Mouse (Mus musculus) forebrain, embryonic 14.5 days (tissue): ENCODE results near the gene Entpd8. TPM values are rescaled to one million over a fixed set of nuclear protein-coding genes. Genes with fewer than 3 reads are reported as not detected.

Source experiments
- ATAC-seq: fragments of 200-750 bp; cut with Nextera tagmentation; 2 replicates; pipeline ENCODE4 v1.8.0; 2017; ENCODE audit warnings: mild to moderate bottlenecking, moderate library complexity
- DNase-seq: peaks from one replicate; pipeline ENCODE4 v3.0.0-alpha.2; 2015; ENCODE audit warnings: low spot score
- H3K27ac ChIP-seq: fragments of 300-500 bp; sonication (generic); 2 replicates; pipeline ENCODE4 v1.5.1; 2014; ENCODE audit warnings: low read depth, mild to moderate bottlenecking, control low read depth, low read length, moderate library complexity
- H3K27me3 ChIP-seq: fragments of 300-500 bp; sonication (generic); replicated peaks from 2 replicates; pipeline ENCODE4 v1.6.1; 2014; ENCODE audit warnings: low read length, control low read depth, mixed read lengths; ENCODE audit not compliant: control insufficient read depth, insufficient read depth
- H3K36me3 ChIP-seq: fragments of 300-500 bp; sonication (generic); 2 replicates; pipeline ENCODE4 v1.6.1; 2014; ENCODE audit warnings: low read length, control low read depth; ENCODE audit not compliant: control insufficient read depth, insufficient read depth
- H3K4me1 ChIP-seq: fragments of 300-500 bp; sonication (generic); 2 replicates; pipeline ENCODE4 v1.6.1; 2014; ENCODE audit warnings: antibody characterized with exemption, low read length, control low read depth; ENCODE audit not compliant: control insufficient read depth, insufficient read depth
- H3K4me2 ChIP-seq: fragments of 300-500 bp; sonication (generic); 2 replicates; pipeline ENCODE4 v1.6.1; 2014; ENCODE audit warnings: mild to moderate bottlenecking, control low read depth, low read length
- H3K4me3 ChIP-seq: fragments of 300-500 bp; sonication (generic); 2 replicates; pipeline ENCODE4 v1.5.1; 2014; ENCODE audit warnings: low read depth, low read length, control low read depth
- H3K9ac ChIP-seq: fragments of 300-500 bp; sonication (generic); 2 replicates; pipeline ENCODE4 v1.6.1; 2014; ENCODE audit warnings: mild to moderate bottlenecking, low read length, control low read depth, moderate library complexity
- H3K9me3 ChIP-seq: fragments of 300-500 bp; sonication (generic); replicated peaks from 2 replicates; pipeline ENCODE4 v1.6.1; 2016; ENCODE audit warnings: low read length, control low read depth, mixed read lengths; ENCODE audit not compliant: control insufficient read depth
- WGBS: fragments of 180-500 bp; shearing (Covaris S2); extraction: QIAGEN DNeasy Blood & Tissue Kit; methylation state at CpG from one replicate; pipeline ENCODE4 v1.1.7; 2014; 5-methylcytosine and 5-hydroxymethylcytosine counted together
- polyA plus RNA-seq: library from polyadenylated mRNA; unstranded; fragments of >200 nt; fragmentation: Nextera tagmentation; extraction: Ambion mirVana; gene quantifications from 2 replicates; pipeline ENCODE4 v1.2.1, GENCODE M21; 2014

Entpd8 gene
- not detected in 2 replicates for polyA plus RNA-seq

DNA sequence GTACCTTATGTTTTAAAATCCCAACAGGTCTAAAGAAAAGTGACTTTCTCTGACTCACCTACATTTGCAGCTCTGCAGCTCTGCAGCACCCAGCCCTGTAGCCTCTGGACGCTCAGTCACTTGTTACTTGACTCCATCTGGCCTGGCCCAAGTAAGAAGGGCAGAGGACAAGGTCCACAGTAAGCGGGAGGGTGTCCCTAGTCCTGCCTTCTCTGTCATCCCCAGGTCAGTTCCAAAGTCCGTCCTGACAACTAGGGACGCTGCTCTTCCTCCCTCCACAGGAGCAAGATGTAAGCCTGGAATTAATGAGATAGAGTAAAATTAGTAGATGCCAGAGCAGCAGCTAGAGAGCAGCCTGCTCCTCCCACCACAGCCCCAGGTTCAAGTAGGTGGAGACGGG is at the start of gene Entpd8:
TSS of gene Entpd8 (plus strand) at position 229 of the 400 bp plus-strand sequence.
- Histone ChIP-seq H3K4me1 (no peaks in the 10 kb centered on the region), H3K4me2 (no peak within 1 kb of the TSS), H3K9ac (no peak within 1 kb of the TSS), H3K9me3 (no peaks in the 10 kb centered on the region), H3K27me3 (no peaks in the 10 kb centered on the region), H3K36me3 (no peaks in the 10 kb centered on the region), H3K4me3 (no peak within 1 kb of the TSS), H3K27ac (no peak within 1 kb of the TSS)
- ATAC-seq (no peak), DNase-seq (no peak)
- WGBS: 67% methylated on average over 5 of the region's 5 CpGs

DNA sequence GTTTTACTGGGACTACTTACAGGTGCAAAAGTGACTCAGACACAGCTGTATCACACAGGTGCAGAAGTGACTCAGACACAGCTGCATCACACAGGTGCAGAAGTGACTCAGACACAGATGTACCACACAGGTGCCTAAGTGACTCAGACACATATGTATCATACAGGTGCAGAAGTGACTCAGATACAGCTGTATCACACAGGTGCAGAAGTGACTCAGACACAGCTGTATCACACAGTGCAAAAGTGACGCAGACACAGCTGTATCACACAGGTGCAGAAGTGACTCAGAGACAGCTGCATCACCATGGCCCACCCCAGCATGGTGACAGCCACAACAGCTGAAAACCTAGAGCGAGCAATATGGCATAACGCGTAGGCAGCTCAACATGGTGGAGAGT is 45.1 kb upstream of the Entpd8 start:
- Histone ChIP-seq H3K9me3 (no peaks in the 10 kb centered on the region), H3K9ac (no peak overlapping the region), H3K36me3 (no peaks in the 10 kb centered on the region), H3K4me2 (no peak overlapping the region), H3K4me3 (no peak overlapping the region), H3K4me1 (no peaks in the 10 kb centered on the region), H3K27ac (no peak overlapping the region), H3K27me3 (no peaks in the 10 kb centered on the region)
- ATAC-seq (no peak), DNase-seq (no peak)
- WGBS: 96% methylated on average over 4 of the region's 4 CpGs

DNA sequence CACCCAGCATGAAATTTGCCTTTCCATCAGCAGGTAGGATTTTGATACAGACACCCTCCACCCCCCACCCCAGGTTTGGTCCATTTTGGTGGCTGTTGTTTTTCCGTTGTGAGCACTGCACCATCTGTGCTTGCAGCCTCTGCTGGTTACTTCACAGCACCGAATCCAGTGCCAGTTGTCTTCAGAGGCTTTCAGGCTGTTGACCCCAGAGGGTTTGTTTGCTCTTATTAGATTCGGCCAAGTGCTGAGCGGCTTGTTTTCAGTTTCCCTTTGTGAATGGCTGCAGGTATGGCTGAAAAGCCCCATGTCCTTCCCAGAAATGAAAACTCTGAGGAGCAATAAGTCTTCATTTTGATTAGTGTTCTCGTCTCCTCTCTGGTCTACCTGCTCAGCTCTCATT is 40.0 kb upstream of the Entpd8 start:
- WGBS: 86% methylated on average over 5 of the region's 5 CpGs
- no peaks in the 10 kb centered on the region for H3K36me3 ChIP-seq
- no peaks in the 10 kb centered on the region for H3K9me3 ChIP-seq
- ATAC-seq (no peak), DNase-seq (no peak)
- H3K27me3 ChIP-seq: no peaks in the 10 kb centered on the region
- H3K27ac ChIP-seq: no peak overlapping the region
- H3K4me2 ChIP-seq: no peak overlapping the region
- no peak overlapping the region for H3K4me3 ChIP-seq
- no peaks in the 10 kb centered on the region for H3K4me1 ChIP-seq
- no peak overlapping the region for H3K9ac ChIP-seq

DNA sequence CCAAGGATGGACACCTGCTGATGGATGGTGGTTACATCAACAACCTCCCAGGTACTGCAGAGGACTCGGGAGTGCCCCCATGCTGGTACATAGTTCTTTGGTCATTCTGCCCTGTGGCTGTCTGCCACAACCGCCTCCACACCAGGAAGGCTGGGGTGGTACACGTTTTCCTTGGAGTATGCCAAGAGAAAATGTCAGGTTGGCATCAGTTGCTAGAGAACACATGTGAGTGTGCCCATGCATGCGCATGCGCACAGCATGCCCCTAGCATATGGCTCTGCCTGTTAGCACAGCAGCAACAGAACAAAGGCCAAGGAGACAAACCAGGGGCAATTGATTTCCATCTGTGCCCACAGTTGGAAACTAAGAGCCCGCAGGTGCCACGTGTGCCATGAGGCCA is 29.2 kb upstream of the Entpd8 start:
- H3K27me3 ChIP-seq: no peaks in the 10 kb centered on the region
- 0 out of 2 replicates have a peak, but pooled peaks cover 3% of the 10 kb centered on the region for H3K36me3 ChIP-seq
- ATAC-seq (no peak), DNase-seq (peak; percentile 46)
- WGBS: 83% methylated on average over 7 of the region's 7 CpGs
- H3K4me1 ChIP-seq: peaks cover 11% of the 10 kb centered on the region
- H3K4me3 ChIP-seq: no peak overlapping the region
- no peaks in the 10 kb centered on the region for H3K9me3 ChIP-seq
- 0 out of 2 replicates have a peak overlapping the region, but pooled peaks have one; percentile 14 for H3K27ac ChIP-seq
- H3K4me2 ChIP-seq: no peak overlapping the region
- no peak overlapping the region for H3K9ac ChIP-seq

- no peak for ATAC-seq
- H3K9me3 ChIP-seq: no peaks in the 10 kb centered on the region
- H3K4me1 ChIP-seq: peaks cover 11% of the 10 kb centered on the region
- no peak overlapping the region for H3K9ac ChIP-seq
- H3K36me3 ChIP-seq: 0 out of 2 replicates have a peak, but pooled peaks cover 3% of the 10 kb centered on the region
- 89% methylated on average over 8 of the region's 8 CpGs for WGBS
- H3K4me3 ChIP-seq: no peak overlapping the region
- 0 out of 2 replicates have a peak overlapping the region, but pooled peaks have one; percentile 14 for H3K27ac ChIP-seq
- H3K27me3 ChIP-seq: no peaks in the 10 kb centered on the region
- DNase-seq: no peak
- H3K4me2 ChIP-seq: no peak overlapping the region
Observed at GRCm38 (mm10) chr2:25051450-25051849, 28.7 kb upstream of the Entpd8 start.

DNA sequence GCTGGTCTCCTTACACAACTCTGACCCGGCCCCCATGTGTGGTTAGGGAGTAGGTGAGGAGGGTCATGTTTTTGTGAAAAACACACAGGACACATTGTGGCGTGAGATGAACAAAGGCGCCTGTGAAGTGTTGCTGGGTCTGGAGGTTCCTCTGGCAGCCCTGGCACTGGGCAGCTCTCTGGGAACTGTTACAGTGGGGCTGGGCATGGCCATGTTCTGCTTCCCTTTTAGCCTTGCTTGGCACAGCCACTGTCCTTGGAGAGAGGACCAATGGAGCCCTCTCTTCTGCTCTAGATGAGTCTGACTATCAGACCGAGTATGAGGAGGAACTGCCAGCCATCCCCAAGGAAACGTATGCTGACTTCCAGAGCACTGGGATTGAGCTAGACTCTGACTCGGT is 27.0 kb upstream of the Entpd8 start:
- Histone ChIP-seq H3K4me2 (no peak overlapping the region), H3K4me3 (no peak overlapping the region), H3K36me3 (peaks cover 17% of the 10 kb centered on the region), H3K4me1 (peaks cover 11% of the 10 kb centered on the region), H3K9me3 (no peaks in the 10 kb centered on the region), H3K27ac (no peak overlapping the region), H3K9ac (no peak overlapping the region), H3K27me3 (no peaks in the 10 kb centered on the region)
- no peak for ATAC-seq
- WGBS: 88% methylated on average over 6 of the region's 6 CpGs
- no peak for DNase-seq

GRCm38 (mm10) chr2:25054221-25055067 is 25.7 kb upstream of the Entpd8 start, which contains the start of gene Nsmf:
Gene Nsmf, plus strand, starts transcription at chr2:25054355.
- Histone ChIP-seq H3K36me3 (peaks cover 29% of the 10 kb centered on the region), H3K27ac (peak within 1 kb of the TSS; percentile 64), H3K27me3 (no peaks in the 10 kb centered on the region), H3K9ac (peak within 1 kb of the TSS; percentile 86), H3K4me3 (peak within 1 kb of the TSS; percentile 80), H3K9me3 (no peaks in the 10 kb centered on the region), H3K4me2 (peak within 1 kb of the TSS; percentile 84), H3K4me1 (peaks cover 11% of the 10 kb centered on the region)
- 5% methylated on average over 47 of the region's 47 CpGs for WGBS
- ATAC-seq (peak; percentile 87), DNase-seq (peak; percentile 91)

GRCm38 (mm10) chr2:25055068-25055405 is 25.1 kb upstream of the Entpd8 start:
- H3K9ac ChIP-seq: peak overlapping the region; percentile 86
- peak overlapping the region; percentile 84 for H3K4me2 ChIP-seq
- ATAC-seq (peak; percentile 61), DNase-seq (peak; percentile 79)
- peaks cover 11% of the 10 kb centered on the region for H3K4me1 ChIP-seq
- peak overlapping the region; percentile 80 for H3K4me3 ChIP-seq
- peaks cover 35% of the 10 kb centered on the region for H3K36me3 ChIP-seq
- peak overlapping the region; percentile 64 for H3K27ac ChIP-seq
- 13% methylated on average over 2 of the region's 2 CpGs for WGBS
- H3K9me3 ChIP-seq: no peaks in the 10 kb centered on the region
- no peaks in the 10 kb centered on the region for H3K27me3 ChIP-seq
